Mouse (Mus musculus): ENCODE data around the gene Pdzrn4. TPM values are rescaled to one million over a fixed set of nuclear protein-coding genes. Genes with fewer than 3 reads are reported as not detected.

The Pdzrn4 gene
- polyA plus RNA-seq, 1 experiment from 2014 or later = 16.4 TPM

- Histone ChIP-seq H3K4me1 (peaks cover 7% of the 10 kb centered on the region), H3K36me3 (no peaks in the 10 kb centered on the region), H3K4me2 (replicated peaks) (no peak overlapping the region), H3K4me3 (no peak overlapping the region), H3K27ac (replicated peaks) (no peak overlapping the region), H3K9me3 (no peaks in the 10 kb centered on the region), H3K27me3 (no peaks in the 10 kb centered on the region), H3K9ac (replicated peaks) (no peak overlapping the region)
- WGBS = 49% methylated on average over 8 of the region's 8 CpGs
- ATAC-seq (replicated peaks) = no peak
These were observed 362.3 kb downstream of the Pdzrn4 start for GRCm38 (mm10) chr15:92759001-92759400.

GRCm38 (mm10) chr15:92763303-92763702, 366.6 kb downstream of the Pdzrn4 start:
- H3K4me3 ChIP-seq = no peak overlapping the region
- no peak for ATAC-seq (replicated peaks)
- WGBS = 87% methylated on average over 5 of the region's 5 CpGs
- H3K27ac ChIP-seq (replicated peaks) = no peak overlapping the region
- no peaks in the 10 kb centered on the region for H3K9me3 ChIP-seq
- no peaks in the 10 kb centered on the region for H3K27me3 ChIP-seq
- H3K9ac ChIP-seq (replicated peaks) = no peak overlapping the region
- no peak overlapping the region for H3K4me2 ChIP-seq (replicated peaks)
- H3K4me1 ChIP-seq = no peaks in the 10 kb centered on the region
- H3K36me3 ChIP-seq = no peaks in the 10 kb centered on the region

GRCm38 (mm10) chr15:92769535-92769934, 372.9 kb downstream of the Pdzrn4 start:
- Histone ChIP-seq H3K9me3 (no peaks in the 10 kb centered on the region), H3K27me3 (no peaks in the 10 kb centered on the region), H3K4me2 (replicated peaks) (no peak overlapping the region), H3K9ac (replicated peaks) (no peak overlapping the region), H3K4me3 (no peak overlapping the region), H3K4me1 (no peaks in the 10 kb centered on the region), H3K27ac (replicated peaks) (no peak overlapping the region), H3K36me3 (no peaks in the 10 kb centered on the region; the same call in 1 of the 2 replicates)
- no peak for ATAC-seq (replicated peaks)
- WGBS = 80% methylated on average over 15 of the region's 15 CpGs

- Histone ChIP-seq H3K9me3 (no peaks in the 10 kb centered on the region), H3K36me3 (no peaks in the 10 kb centered on the region), H3K4me1 (peaks cover 14% of the 10 kb centered on the region), H3K4me3 (no peak overlapping the region), H3K9ac (replicated peaks) (no peak overlapping the region), H3K4me2 (replicated peaks) (no peak overlapping the region), H3K27ac (replicated peaks) (no peak overlapping the region), H3K27me3 (no peaks in the 10 kb centered on the region)
- 78% methylated on average over 14 of the region's 14 CpGs for WGBS
- ATAC-seq (replicated peaks) = no peak
These were observed 391.4 kb downstream of the Pdzrn4 start for GRCm38 (mm10) chr15:92788036-92788435.

GRCm38 (mm10) chr15:92794275-92794674, 397.6 kb downstream of the Pdzrn4 start:
- no peaks in the 10 kb centered on the region for H3K4me1 ChIP-seq
- H3K9me3 ChIP-seq = no peaks in the 10 kb centered on the region
- no peaks in the 10 kb centered on the region for H3K36me3 ChIP-seq
- H3K4me2 ChIP-seq (replicated peaks) = no peak overlapping the region
- WGBS = 91% methylated on average over 3 of the region's 3 CpGs
- H3K27me3 ChIP-seq = no peaks in the 10 kb centered on the region
- no peak for ATAC-seq (replicated peaks)
- H3K27ac ChIP-seq (replicated peaks) = no peak overlapping the region
- no peak overlapping the region for H3K9ac ChIP-seq (replicated peaks)
- no peak overlapping the region for H3K4me3 ChIP-seq

- ATAC-seq (replicated peaks) = peak; percentile 57; the same call in 1 of the 2 replicates
- no peaks in the 10 kb centered on the region for H3K36me3 ChIP-seq
- H3K9me3 ChIP-seq = no peaks in the 10 kb centered on the region
- no peak overlapping the region for H3K4me2 ChIP-seq (replicated peaks)
- H3K27me3 ChIP-seq = no peaks in the 10 kb centered on the region
- 7% methylated on average over 3 of the region's 3 CpGs for WGBS
- H3K4me1 ChIP-seq = peaks cover 17% of the 10 kb centered on the region
- H3K9ac ChIP-seq (replicated peaks) = no peak overlapping the region
- H3K27ac ChIP-seq (replicated peaks) = 0 out of 2 replicates have a peak overlapping the region, but pooled peaks have one; percentile 19
- H3K4me3 ChIP-seq = no peak overlapping the region
These were observed 409.3 kb downstream of the Pdzrn4 start for GRCm38 (mm10) chr15:92805934-92806333.

GRCm38 (mm10) chr15:92806352-92806751, 409.7 kb downstream of the Pdzrn4 start:
- Histone ChIP-seq H3K9me3 (no peaks in the 10 kb centered on the region), H3K9ac (replicated peaks) (no peak overlapping the region), H3K27me3 (no peaks in the 10 kb centered on the region), H3K36me3 (no peaks in the 10 kb centered on the region), H3K27ac (replicated peaks) (0 out of 2 replicates have a peak overlapping the region, but pooled peaks have one; percentile 19), H3K4me1 (peaks cover 17% of the 10 kb centered on the region), H3K4me3 (no peak overlapping the region), H3K4me2 (replicated peaks) (no peak overlapping the region)
- WGBS = 39% methylated on average over 1 of the region's 1 CpGs
- peak; percentile 32; the same call in 1 of the 2 replicates for ATAC-seq (replicated peaks)
